Mouse (Mus musculus) heart, postnatal 4 days (tissue): ENCODE data around the gene Cstf2. TPM values are rescaled to one million over a fixed set of nuclear protein-coding genes. Genes with fewer than 3 reads are reported as not detected.

Experiments used
- DNase-seq: peaks from one replicate; pipeline ENCODE4 v3.0.0; 2021
- microRNA-seq, 2 experiments: library from miRNA; unstranded; fragments of <30 nt; microRNA quantifications; one replicate each; pipeline ENCODE4 v1.2.0; 2021 to 2022
- total RNA-seq, 2 experiments: library from RNA; stranded (reverse); gene quantifications; 2 replicates each; pipeline ENCODE4 v1.2.3; 2021

The Cstf2 gene
- 10 to 100 TPM; 28.7 to 29.2 TPM for total RNA-seq

GRCm38 (mm10) chrX:134058987-134059712 is at the start of gene Cstf2:
TSS of gene Cstf2 (plus strand) at chrX:134059187.
- DNase-seq = peak; percentile 95

GRCm38 (mm10) chrX:134019005-134019404 is 40.0 kb upstream of the Cstf2 start:
- peak; percentile 78 for DNase-seq

GRCm38 (mm10) chrX:134020664-134021063 is 38.3 kb upstream of the Cstf2 start:
- no peak for DNase-seq

GRCm38 (mm10) chrX:134048994-134049393 is 10.0 kb upstream of the Cstf2 start:
- no peak for DNase-seq

- DNase-seq = no peak
Measured at GRCm38 (mm10) chrX:134056897-134057296, 2.1 kb upstream of the Cstf2 start.

- no peak for DNase-seq
Measured at GRCm38 (mm10) chrX:134058040-134058875, 729 bp upstream of the Cstf2 start.

GRCm38 (mm10) chrX:134059764-134060163 is 777 bp downstream of the Cstf2 start:
- no peak for DNase-seq

GRCm38 (mm10) chrX:134085453-134085852 is 26.5 kb downstream of the Cstf2 start:
- DNase-seq = no peak

GRCm38 (mm10) chrX:134102641-134103040 is 43.7 kb downstream of the Cstf2 start:
- DNase-seq = no peak

GRCm38 (mm10) chrX:134111767-134112166 is 52.8 kb downstream of the Cstf2 start:
- no peak for DNase-seq

GRCm38 (mm10) chrX:134116417-134116816 is 57.4 kb downstream of the Cstf2 start:
- no peak for DNase-seq

GRCm38 (mm10) chrX:134128549-134128948 is 69.6 kb downstream of the Cstf2 start:
- DNase-seq = no peak

GRCm38 (mm10) chrX:134132295-134132694 is 73.3 kb downstream of the Cstf2 start:
- peak; percentile 25 for DNase-seq

GRCm38 (mm10) chrX:134133821-134134220 is 74.8 kb downstream of the Cstf2 start:
- no peak for DNase-seq

Small RNA genes within 50 kb of the gene (microRNA-seq; reads per million reads assigned to microRNA genes)
- 0 reads per million in 2 experiments for gene Mir3112

Other genes starting within 250 kb of the Cstf2 start
- gene Tnmd, start 208.2 kb upstream of the Cstf2 start, total RNA-seq = under 1 TPM; 0.25 to 0.45 TPM
- gene Tspan6, start 160.8 kb upstream of the Cstf2 start, total RNA-seq = 10 to 100 TPM; 47.2 to 49.9 TPM
- gene Srpx2, start 150.8 kb upstream of the Cstf2 start, total RNA-seq = 10 to 100 TPM in 1 of 2 experiments, 1 to 10 TPM in 1; 10.0 to 10.4 TPM
- 1 to 10 TPM; 2.5 to 3.7 TPM for gene Sytl4, start 77.4 kb upstream of the Cstf2 start, total RNA-seq
- 1 to 10 TPM in 1 of 2 experiments, under 1 TPM in 1; 0.83 to 1.4 TPM for gene Xkrx, start 102.9 kb downstream of the Cstf2 start, total RNA-seq
- gene Arl13a, start 128.3 kb downstream of the Cstf2 start, total RNA-seq = not detected
- gene Nox1, start 162.8 kb downstream of the Cstf2 start, total RNA-seq = under 1 TPM in 1 of 2 experiments, not detected in 1; 0.88 TPM
- gene Trmt2b, start 217.8 kb downstream of the Cstf2 start, total RNA-seq = 10 to 100 TPM; 43.0 to 51.6 TPM
- gene Tmem35a, start 236.0 kb downstream of the Cstf2 start, total RNA-seq = 10 to 100 TPM; 15.5 to 17.0 TPM
- gene Cenpi, start 248.9 kb downstream of the Cstf2 start, total RNA-seq = 10 to 100 TPM; 15.7 to 17.1 TPM